Mouse (Mus musculus) megakaryocyte, embryonic 14.5 days (primary cell): ENCODE measurements around the gene Thbs1.

Source experiments
- FLI1 ChIP-seq: IDR thresholded peaks from 2 replicates; pipeline ENCODE4 v1.6.1; 2012; ENCODE audit warnings: low read length, inconsistent platforms, mixed read lengths
- GATA1 ChIP-seq: IDR thresholded peaks from 3 replicates; pipeline ENCODE4 v1.6.1; 2012; ENCODE audit warnings: mixed read lengths, low read length, inconsistent platforms, borderline replicate concordance

DNA sequence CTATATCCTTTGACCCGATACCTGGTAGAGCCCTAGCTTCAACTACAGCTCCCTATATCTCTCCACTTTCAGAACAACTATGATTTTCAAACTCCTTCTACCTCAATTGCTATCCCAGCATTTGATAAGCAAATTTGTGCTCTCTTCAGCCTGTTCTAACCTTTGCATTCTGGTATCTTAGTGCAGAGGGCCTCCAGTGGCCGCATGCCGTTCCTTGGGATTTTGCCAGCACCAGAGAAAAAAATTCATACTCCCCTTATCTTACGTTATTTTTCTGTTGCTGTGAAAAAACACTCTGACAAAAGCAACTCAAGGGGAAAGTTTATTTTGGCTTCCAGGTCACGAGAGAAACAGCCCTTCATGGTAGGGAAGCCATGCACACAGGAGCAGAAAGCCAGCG lies 28.0 kb upstream of the Thbs1 start:
- TF ChIP-seq FLI1 (no peak), GATA1 (no peak)
